Mouse (Mus musculus) small intestine, adult 2 months (tissue): ENCODE measurements around the gene Pmf1. TPM values are rescaled to one million over a fixed set of nuclear protein-coding genes. Genes with fewer than 3 reads are reported as not detected.

Source experiments
- H3K27ac ChIP-seq: fragments of 200-500 bp; 2 replicates; pipeline ENCODE4 v1.5.1; 2012; ENCODE audit warnings: low read depth, low read length, control low read depth, inconsistent platforms; ENCODE audit not compliant: insufficient read depth
- H3K27me3 ChIP-seq: fragments of 200-500 bp; 2 replicates; pipeline ENCODE4 v1.6.1; 2012; ENCODE audit warnings: mild to moderate bottlenecking, moderate library complexity, low read length, inconsistent platforms; ENCODE audit not compliant: control insufficient read depth, insufficient read depth
- H3K36me3 ChIP-seq: fragments of 200-500 bp; 2 replicates; pipeline ENCODE4 v1.6.1; 2012; ENCODE audit warnings: mild to moderate bottlenecking, low read length, control low read depth, inconsistent platforms; ENCODE audit not compliant: control insufficient read depth, insufficient read depth
- H3K4me1 ChIP-seq: fragments of 200-500 bp; 2 replicates; pipeline ENCODE4 v1.6.1; 2012; ENCODE audit warnings: low read length, inconsistent platforms, mixed read lengths; ENCODE audit not compliant: control insufficient read depth, insufficient read depth, insufficient read length
- H3K4me3 ChIP-seq: fragments of 200-500 bp; 2 replicates; pipeline ENCODE4 v1.5.1; 2012; ENCODE audit warnings: low read depth, mild to moderate bottlenecking, control low read depth, inconsistent platforms, low read length, moderate library complexity
- CTCF ChIP-seq: fragments of 200-500 bp; IDR thresholded peaks from 2 replicates; pipeline ENCODE4 v1.5.1; 2012; ENCODE audit warnings: low read depth, mild to moderate bottlenecking, control low read depth, inconsistent platforms, low read length, moderate library complexity, mixed read lengths; ENCODE audit not compliant: insufficient replicate concordance, insufficient read length; ENCODE audit errors: extremely low read depth
- POLR2A ChIP-seq: fragments of 200-500 bp; IDR thresholded peaks from 2 replicates; pipeline ENCODE4 v1.6.1; 2012; ENCODE audit warnings: low read depth, mild to moderate bottlenecking, control low read depth, inconsistent platforms, low read length, moderate library complexity
- WGBS: fragments of 180-500 bp; shearing (Covaris S2); methylation state at CpG from one replicate; pipeline ENCODE4 v1.1.7; 2018; 5-methylcytosine and 5-hydroxymethylcytosine counted together
- polyA plus RNA-seq: library from polyadenylated mRNA; depleted of rRNA; stranded (reverse); fragments of >200 nt; gene quantifications from 2 replicates; pipeline ENCODE4 v1.2.3, GENCODE M21; 2012; rRNA removed

The Pmf1 gene
- polyA plus RNA-seq, 1 experiment, result 108 TPM

DNA sequence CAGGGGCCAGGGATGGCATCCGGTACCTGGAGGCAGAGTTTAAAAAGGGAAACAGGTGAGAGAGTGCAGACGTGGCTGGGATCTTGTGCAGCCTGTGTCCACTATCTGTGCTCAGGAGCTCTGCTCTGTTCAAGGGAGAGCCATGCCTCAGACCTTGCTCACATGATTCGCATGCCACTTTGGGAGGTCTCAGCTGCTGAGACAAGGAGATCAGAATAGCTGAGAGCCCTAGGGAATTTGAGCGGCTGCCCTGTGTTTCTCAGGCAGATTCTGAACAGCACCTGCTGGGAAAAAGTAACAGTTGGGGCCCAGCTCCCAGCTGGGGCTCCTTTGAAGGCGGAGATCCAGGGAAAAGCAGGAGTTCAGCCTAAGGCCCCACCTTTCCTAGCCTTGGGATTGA is 50.5 kb downstream of the Pmf1 start:
- H3K4me3 ChIP-seq, result no peak overlapping the region
- TF ChIP-seq POLR2A (no peak), CTCF (no peak)
- WGBS, result 82% methylated on average over 5 of the region's 5 CpGs
- H3K27me3 ChIP-seq, result 0 out of 2 replicates have a peak, but pooled peaks cover 2% of the 10 kb centered on the region
- peaks cover 72% of the 10 kb centered on the region for H3K36me3 ChIP-seq
- H3K4me1 ChIP-seq, result no peaks in the 10 kb centered on the region
- H3K27ac ChIP-seq, result no peak overlapping the region

DNA sequence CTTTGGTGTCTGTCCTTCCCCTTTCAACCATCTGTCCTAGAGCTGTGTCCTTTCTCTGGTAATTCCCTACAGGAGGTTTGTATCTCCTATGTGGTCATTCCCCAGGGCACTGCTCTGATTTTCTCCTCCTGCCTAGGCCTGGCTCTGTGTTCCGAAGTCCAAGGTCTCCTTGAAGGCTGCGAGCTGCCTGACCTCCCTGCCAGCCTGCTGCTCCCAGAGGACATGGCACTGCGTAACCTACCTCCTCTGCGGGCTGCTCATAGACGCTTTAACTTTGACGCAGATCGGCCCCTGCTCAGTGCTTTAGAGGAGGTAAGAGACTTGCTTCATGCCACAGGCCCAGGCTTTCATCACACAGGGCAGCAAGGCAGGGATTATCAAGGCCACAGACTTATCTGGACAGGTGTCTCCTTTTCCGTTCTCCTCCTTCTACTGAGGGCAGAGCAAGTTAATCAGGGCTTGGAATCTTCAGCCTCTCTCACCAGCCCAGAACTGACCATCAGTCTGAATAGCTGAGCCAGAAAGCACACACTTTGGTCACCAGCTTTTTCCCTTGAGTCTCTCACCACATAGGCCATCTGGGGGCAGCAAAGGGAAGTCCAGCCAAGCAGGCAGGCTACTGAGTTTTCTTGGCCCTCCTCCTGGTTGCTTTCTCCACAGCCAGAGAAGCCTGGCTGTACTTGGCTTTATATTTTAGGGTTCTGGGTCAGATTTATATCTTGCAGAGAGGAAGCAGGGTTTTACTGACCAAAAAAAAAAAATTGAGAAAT is 55.5 kb downstream of the Pmf1 start:
- no peak for TF ChIP-seq CTCF
- no peak for TF ChIP-seq POLR2A
- WGBS, result 88% methylated on average over 8 of the region's 8 CpGs

DNA sequence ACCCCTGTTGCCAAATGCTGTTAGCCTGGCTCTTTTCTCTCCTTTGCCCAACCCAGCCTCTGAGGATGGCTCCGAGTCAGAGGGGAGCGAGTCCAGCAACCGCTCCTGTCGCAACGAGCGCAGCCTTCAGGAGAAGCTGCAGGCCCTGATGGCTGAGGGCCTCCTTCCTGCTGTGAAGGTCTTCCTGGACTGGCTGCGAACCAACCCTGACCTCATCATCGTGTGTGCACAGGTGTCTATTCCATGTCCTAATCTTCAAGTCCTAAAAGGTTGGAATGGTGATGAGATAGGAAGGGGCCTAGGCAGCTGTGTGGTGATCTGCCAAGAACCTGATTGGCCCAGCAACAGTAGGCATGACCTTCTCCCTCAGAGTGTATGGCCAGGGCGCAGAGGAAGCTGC is 57.2 kb downstream of the Pmf1 start:
- no peaks in the 10 kb centered on the region for H3K27me3 ChIP-seq
- no peak overlapping the region for H3K4me3 ChIP-seq
- WGBS, result 75% methylated on average over 9 of the region's 9 CpGs
- no peak overlapping the region for H3K27ac ChIP-seq
- TF ChIP-seq POLR2A (no peak), CTCF (no peak)
- no peaks in the 10 kb centered on the region for H3K4me1 ChIP-seq
- H3K36me3 ChIP-seq, result peaks cover 92% of the 10 kb centered on the region

More for the DNA sequence above, 55.5 kb downstream of the Pmf1 start:
- H3K4me1 ChIP-seq, result no peaks in the 10 kb centered on the region
- H3K36me3 ChIP-seq, result peaks cover 94% of the 10 kb centered on the region
- H3K27me3 ChIP-seq, result no peaks in the 10 kb centered on the region
- H3K4me3 ChIP-seq, result no peak overlapping the region
- no peak overlapping the region for H3K27ac ChIP-seq

DNA sequence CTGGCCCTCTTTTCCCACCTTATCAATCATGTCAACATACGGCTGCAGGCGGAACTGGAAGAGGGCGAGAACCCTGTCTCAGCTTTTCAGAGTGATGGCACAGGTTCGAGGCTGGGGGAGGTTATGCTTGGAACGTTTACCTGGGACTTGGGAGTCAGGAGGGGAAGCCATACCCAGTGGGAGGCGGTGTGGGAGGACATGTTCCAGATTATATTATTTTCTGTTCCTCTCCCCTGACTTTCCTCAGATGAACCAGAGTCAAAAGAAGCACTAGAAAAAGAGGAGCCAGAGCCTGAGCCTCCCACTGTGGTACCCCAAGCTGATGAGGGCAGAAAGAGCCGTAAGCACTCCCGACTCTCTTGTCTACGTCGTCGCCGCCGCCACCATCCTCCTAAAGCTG is 59.4 kb downstream of the Pmf1 start:
- WGBS, result 94% methylated on average over 13 of the region's 13 CpGs
- Histone ChIP-seq H3K27ac (no peak overlapping the region), H3K4me1 (no peaks in the 10 kb centered on the region), H3K36me3 (peaks cover 92% of the 10 kb centered on the region), H3K27me3 (no peaks in the 10 kb centered on the region), H3K4me3 (no peak overlapping the region)
- TF ChIP-seq CTCF, result no peak
- TF ChIP-seq POLR2A, result no peak

Other genes with a start within 250 kb of the Pmf1 start
- 11.2 and 40.3 TPM in 2 replicates for gene Rhbg, start 155.6 kb downstream of the Pmf1 start, polyA plus RNA-seq
- not detected in 2 replicates for gene Gm38392, start 123.1 kb downstream of the Pmf1 start, polyA plus RNA-seq
- 0.76 and 0.99 TPM in 2 replicates for gene Tsacc, start 113.3 kb downstream of the Pmf1 start, polyA plus RNA-seq
- 46.0 and 73.9 TPM in 2 replicates for gene Cct3, start 113.2 kb downstream of the Pmf1 start, polyA plus RNA-seq
- gene Glmp, start 85.3 kb downstream of the Pmf1 start, polyA plus RNA-seq, result 82.0 and 181 TPM in 2 replicates
- 32.5 and 47.1 TPM in 2 replicates for gene Tmem79, start 74.2 kb downstream of the Pmf1 start, polyA plus RNA-seq
- gene Smg5, start 74.1 kb downstream of the Pmf1 start, polyA plus RNA-seq, result 33.9 and 42.4 TPM in 2 replicates
- gene Paqr6, start 45.7 kb downstream of the Pmf1 start, polyA plus RNA-seq, result 1.5 and 1.7 TPM in 2 replicates
- 2.2 and 6.7 TPM in 2 replicates for gene Bglap3, start 37.6 kb downstream of the Pmf1 start, polyA plus RNA-seq
- gene Bglap2, start 31.6 kb downstream of the Pmf1 start, polyA plus RNA-seq, result 0.70 TPM in 1 of 2 replicates, not detected in the other
- 1.6 TPM in 1 of 2 replicates, not detected in the other for gene Bglap, start 25.9 kb downstream of the Pmf1 start, polyA plus RNA-seq
- gene Slc25a44, start 14.8 kb upstream of the Pmf1 start, polyA plus RNA-seq, result 19.7 and 44.8 TPM in 2 replicates
- gene Sema4a, start 50.9 kb upstream of the Pmf1 start, polyA plus RNA-seq, result 137 and 321 TPM in 2 replicates
- 209 and 353 TPM in 2 replicates for gene Lmna, start 99.6 kb upstream of the Pmf1 start, polyA plus RNA-seq
- gene Mex3a, start 122.1 kb upstream of the Pmf1 start, polyA plus RNA-seq, result 0.41 and 0.60 TPM in 2 replicates
- gene Rab25, start 138.0 kb upstream of the Pmf1 start, polyA plus RNA-seq, result 132 and 184 TPM in 2 replicates
- gene Lamtor2, start 142.7 kb upstream of the Pmf1 start, polyA plus RNA-seq, result 99.8 and 167 TPM in 2 replicates
- gene Ubqln4, start 143.4 kb upstream of the Pmf1 start, polyA plus RNA-seq, result 26.0 and 35.4 TPM in 2 replicates
- gene Ssr2, start 165.5 kb upstream of the Pmf1 start, polyA plus RNA-seq, result 130 and 182 TPM in 2 replicates
- gene Arhgef2, start 195.6 kb upstream of the Pmf1 start, polyA plus RNA-seq, result 49.5 and 110 TPM in 2 replicates
- not detected in 2 replicates for gene Rxfp4, start 242.8 kb upstream of the Pmf1 start, polyA plus RNA-seq